Mouse (Mus musculus): ENCODE measurements around the gene Bhmt.

Gene Bhmt

GRCm38 (mm10) chr13:93637282-93638245, at the start of gene Bhmt:
Gene Bhmt, minus strand, starts transcription at chr13:93637961.
- DNase-seq (ENCODE audit: extremely low read depth, low read depth, low spot score) = no peak

- DNase-seq (ENCODE audit: extremely low read depth, low read depth, low spot score) = no peak
These were observed 49.6 kb upstream of the Bhmt start for GRCm38 (mm10) chr13:93687321-93687720.

- DNase-seq (ENCODE audit: extremely low read depth, low read depth, low spot score) = no peak
These were observed 47.5 kb upstream of the Bhmt start for GRCm38 (mm10) chr13:93685226-93685625.

- DNase-seq (ENCODE audit: extremely low read depth, low read depth, low spot score) = no peak
These were observed 45.6 kb upstream of the Bhmt start for GRCm38 (mm10) chr13:93683336-93683735.

- no peak for DNase-seq (ENCODE audit: extremely low read depth, low read depth, low spot score)
These were observed 39.1 kb upstream of the Bhmt start for GRCm38 (mm10) chr13:93676864-93677263.

- DNase-seq (ENCODE audit: extremely low read depth, low read depth, low spot score) = no peak
These were observed 36.4 kb upstream of the Bhmt start, which contains the start of the genes Bhmt2 and Dmgdh for GRCm38 (mm10) chr13:93674131-93674561. Gene Bhmt2, minus strand, starts transcription at chr13:93674302. Gene Dmgdh, plus strand, starts transcription at chr13:93674433.

GRCm38 (mm10) chr13:93673296-93673695, 35.5 kb upstream of the Bhmt start:
- no peak for DNase-seq (ENCODE audit: extremely low read depth, low read depth, low spot score)

GRCm38 (mm10) chr13:93672371-93672770, 34.6 kb upstream of the Bhmt start:
- DNase-seq (ENCODE audit: extremely low read depth, low read depth, low spot score) = no peak

GRCm38 (mm10) chr13:93667586-93667985, 29.8 kb upstream of the Bhmt start:
- DNase-seq (ENCODE audit: extremely low read depth, low read depth, low spot score) = no peak

- DNase-seq (ENCODE audit: extremely low read depth, low read depth, low spot score) = no peak
These were observed 20.2 kb upstream of the Bhmt start for GRCm38 (mm10) chr13:93657941-93658340.

- no peak for DNase-seq (ENCODE audit: extremely low read depth, low read depth, low spot score)
These were observed 15.6 kb upstream of the Bhmt start for GRCm38 (mm10) chr13:93653382-93653781.

GRCm38 (mm10) chr13:93648387-93649130, 10.8 kb upstream of the Bhmt start:
- no peak for DNase-seq (ENCODE audit: extremely low read depth, low read depth, low spot score)

GRCm38 (mm10) chr13:93639636-93640035, 1.9 kb upstream of the Bhmt start:
- no peak for DNase-seq (ENCODE audit: extremely low read depth, low read depth, low spot score)

GRCm38 (mm10) chr13:93636561-93636960, 1.2 kb downstream of the Bhmt start:
- DNase-seq (ENCODE audit: extremely low read depth, low read depth, low spot score) = no peak

- no peak for DNase-seq (ENCODE audit: extremely low read depth, low read depth, low spot score)
These were observed 4.8 kb downstream of the Bhmt start for GRCm38 (mm10) chr13:93632927-93633326.

GRCm38 (mm10) chr13:93630941-93631705, 6.6 kb downstream of the Bhmt start:
- no peak for DNase-seq (ENCODE audit: extremely low read depth, low read depth, low spot score)

- no peak for DNase-seq (ENCODE audit: extremely low read depth, low read depth, low spot score)
These were observed 8.9 kb downstream of the Bhmt start for GRCm38 (mm10) chr13:93628861-93629260.

- DNase-seq (ENCODE audit: extremely low read depth, low read depth, low spot score) = no peak
These were observed 23.3 kb downstream of the Bhmt start for GRCm38 (mm10) chr13:93614361-93614948.

- no peak for DNase-seq (ENCODE audit: extremely low read depth, low read depth, low spot score)
These were observed 24.0 kb downstream of the Bhmt start for GRCm38 (mm10) chr13:93613771-93614170.

Data from fat pad, adult 2 months (tissue).